Mouse (Mus musculus) small intestine, adult 2 months (tissue): ENCODE data around the gene Aprt. TPM values are rescaled to one million over a fixed set of nuclear protein-coding genes. Genes with fewer than 3 reads are reported as not detected.
A peak's percentile ranks its signal among the peaks of the same experiment; 100 is the strongest.

Source experiments
- H3K27ac ChIP-seq: fragments of 200-500 bp; 2 replicates; pipeline ENCODE4 v1.5.1; 2012; ENCODE audit warnings: low read depth, low read length, control low read depth, inconsistent platforms; ENCODE audit not compliant: insufficient read depth
- H3K27me3 ChIP-seq: fragments of 200-500 bp; 2 replicates; pipeline ENCODE4 v1.6.1; 2012; ENCODE audit warnings: mild to moderate bottlenecking, moderate library complexity, low read length, inconsistent platforms; ENCODE audit not compliant: control insufficient read depth, insufficient read depth
- H3K36me3 ChIP-seq: fragments of 200-500 bp; 2 replicates; pipeline ENCODE4 v1.6.1; 2012; ENCODE audit warnings: mild to moderate bottlenecking, low read length, control low read depth, inconsistent platforms; ENCODE audit not compliant: control insufficient read depth, insufficient read depth
- H3K4me1 ChIP-seq: fragments of 200-500 bp; 2 replicates; pipeline ENCODE4 v1.6.1; 2012; ENCODE audit warnings: low read length, inconsistent platforms, mixed read lengths; ENCODE audit not compliant: control insufficient read depth, insufficient read depth, insufficient read length
- H3K4me3 ChIP-seq: fragments of 200-500 bp; 2 replicates; pipeline ENCODE4 v1.5.1; 2012; ENCODE audit warnings: low read depth, mild to moderate bottlenecking, control low read depth, inconsistent platforms, low read length, moderate library complexity
- CTCF ChIP-seq: fragments of 200-500 bp; IDR thresholded peaks from 2 replicates; pipeline ENCODE4 v1.5.1; 2012; ENCODE audit warnings: low read depth, mild to moderate bottlenecking, control low read depth, inconsistent platforms, low read length, moderate library complexity, mixed read lengths; ENCODE audit not compliant: insufficient replicate concordance, insufficient read length; ENCODE audit errors: extremely low read depth
- POLR2A ChIP-seq: fragments of 200-500 bp; IDR thresholded peaks from 2 replicates; pipeline ENCODE4 v1.6.1; 2012; ENCODE audit warnings: low read depth, mild to moderate bottlenecking, control low read depth, inconsistent platforms, low read length, moderate library complexity
- WGBS: fragments of 180-500 bp; shearing (Covaris S2); methylation state at CpG from one replicate; pipeline ENCODE4 v1.1.7; 2018; 5-methylcytosine and 5-hydroxymethylcytosine counted together
- polyA plus RNA-seq: library from polyadenylated mRNA; depleted of rRNA; stranded (reverse); fragments of >200 nt; gene quantifications from 2 replicates; pipeline ENCODE4 v1.2.3, GENCODE M21; 2012; rRNA removed

Gene Aprt
- polyA plus RNA-seq, 1 experiment = 537 TPM

DNA sequence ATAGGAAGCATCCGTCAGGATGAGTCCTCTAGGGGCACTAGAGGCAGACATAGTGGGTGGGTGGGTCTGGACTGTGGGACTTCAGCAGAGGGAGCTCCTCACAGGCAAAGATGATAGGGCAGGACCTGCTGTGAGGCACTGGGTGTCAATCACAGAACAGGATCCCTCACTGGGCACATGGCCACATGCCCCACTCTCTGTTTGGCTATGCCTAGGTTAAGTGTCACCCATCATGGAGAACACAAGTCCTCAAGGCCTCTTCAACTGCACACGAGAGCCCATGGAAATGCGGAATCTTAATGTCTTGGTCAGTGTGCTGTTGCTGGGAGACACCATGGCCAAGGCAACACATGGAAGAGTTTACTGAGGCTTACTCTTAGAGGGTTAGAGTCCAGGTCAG is 48.8 kb downstream of the Aprt start:
- no peak overlapping the region for H3K4me3 ChIP-seq
- no peaks in the 10 kb centered on the region for H3K36me3 ChIP-seq
- no peak for TF ChIP-seq POLR2A
- no peak for TF ChIP-seq CTCF
- H3K4me1 ChIP-seq = peaks cover 14% of the 10 kb centered on the region
- H3K27me3 ChIP-seq = no peaks in the 10 kb centered on the region
- H3K27ac ChIP-seq = no peak overlapping the region
- WGBS = 92% methylated on average over 3 of the region's 3 CpGs

DNA sequence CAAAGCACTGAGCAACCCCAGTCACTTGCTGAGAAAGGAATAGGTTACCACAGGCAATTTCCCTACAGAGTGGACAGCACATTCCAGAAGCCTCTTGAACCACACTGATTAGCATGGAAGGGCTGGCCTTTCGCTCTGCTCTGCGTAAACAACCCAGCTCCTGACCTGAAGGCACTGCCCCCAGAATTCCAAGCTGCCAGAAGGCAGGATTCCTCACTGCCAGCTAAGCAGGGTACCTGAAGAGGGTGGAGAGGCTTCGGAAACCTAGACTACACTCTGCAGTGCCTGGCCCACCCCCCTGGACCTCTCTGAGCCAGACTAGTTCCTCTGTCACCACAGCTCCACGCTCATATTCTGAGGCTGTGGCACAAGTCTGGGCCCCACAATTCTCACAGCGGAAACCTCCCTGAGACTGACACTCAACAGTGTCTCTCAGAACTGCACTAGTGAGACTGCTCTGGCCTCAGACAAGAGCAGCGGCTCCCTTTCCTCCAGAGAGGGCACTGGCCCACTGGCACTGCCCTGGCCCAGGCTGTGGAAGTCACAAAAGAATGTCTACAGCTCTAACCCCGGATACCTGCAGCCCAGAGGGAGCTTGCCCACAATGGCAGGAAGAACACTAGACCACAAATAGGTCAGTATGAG is 50.1 kb downstream of the Aprt start:
- no peak for TF ChIP-seq POLR2A
- no peak for TF ChIP-seq CTCF
- Histone ChIP-seq H3K4me3 (no peak overlapping the region), H3K27ac (peak overlapping the region; percentile 28; the same call in 1 of the 2 replicates), H3K36me3 (no peaks in the 10 kb centered on the region), H3K4me1 (peaks cover 17% of the 10 kb centered on the region), H3K27me3 (no peaks in the 10 kb centered on the region)
- WGBS = 72% methylated on average over 7 of the region's 7 CpGs

DNA sequence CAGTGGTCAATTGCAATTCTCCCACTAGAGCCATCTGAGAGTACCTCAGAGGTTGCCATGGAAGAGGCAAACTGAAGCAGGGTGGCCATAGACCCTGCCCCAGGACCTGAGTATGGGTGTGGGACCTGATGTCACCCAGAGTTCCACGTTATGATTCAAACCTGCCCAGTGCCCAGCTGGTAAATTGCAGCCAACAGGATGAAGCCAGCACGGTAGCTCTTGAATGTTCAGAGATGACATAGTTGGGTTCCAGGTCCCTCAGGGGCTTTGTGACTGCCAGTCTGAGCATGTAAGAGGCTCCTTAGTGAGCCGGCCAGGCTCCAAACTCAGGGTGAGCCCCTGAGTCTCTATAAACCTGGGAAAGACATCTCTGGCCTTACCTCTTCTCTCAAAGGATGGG is 50.6 kb downstream of the Aprt start:
- H3K36me3 ChIP-seq = no peaks in the 10 kb centered on the region
- WGBS = 74% methylated on average over 3 of the region's 3 CpGs
- H3K4me1 ChIP-seq = peaks cover 17% of the 10 kb centered on the region
- no peak for TF ChIP-seq CTCF
- no peak for TF ChIP-seq POLR2A
- H3K27me3 ChIP-seq = no peaks in the 10 kb centered on the region
- peak overlapping the region; percentile 28; the same call in 1 of the 2 replicates for H3K27ac ChIP-seq
- no peak overlapping the region for H3K4me3 ChIP-seq

DNA sequence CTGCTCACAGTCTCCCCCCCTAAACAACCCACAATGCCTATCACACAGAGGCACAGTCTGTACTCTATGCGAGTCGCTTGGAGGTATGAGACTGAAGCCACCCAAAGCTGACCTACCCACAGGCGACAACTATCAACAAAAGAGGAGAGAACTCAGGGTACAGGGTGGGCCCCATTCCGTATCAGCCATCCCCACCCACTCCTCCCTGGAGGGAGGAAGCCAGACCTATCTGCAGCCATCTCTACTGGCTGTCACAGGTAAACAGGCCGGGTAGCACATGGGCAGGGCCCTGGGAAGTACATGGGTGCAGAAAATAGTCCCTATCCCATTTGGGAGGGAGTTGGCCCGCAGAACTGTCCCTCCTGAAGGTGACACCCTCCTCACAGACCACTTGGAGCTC is 51.7 kb downstream of the Aprt start:
- WGBS = 86% methylated on average over 6 of the region's 6 CpGs
- Histone ChIP-seq H3K4me3 (no peak overlapping the region), H3K36me3 (no peaks in the 10 kb centered on the region), H3K27me3 (no peaks in the 10 kb centered on the region), H3K27ac (no peak overlapping the region), H3K4me1 (peaks cover 17% of the 10 kb centered on the region)
- no peak for TF ChIP-seq CTCF

Other genes starting within 250 kb of the Aprt start
- gene Trhr2, start 216.2 kb downstream of the Aprt start, polyA plus RNA-seq = 0.09 and 0.13 TPM in 2 replicates
- gene Zc3h18, start 200.3 kb downstream of the Aprt start, polyA plus RNA-seq = 13.6 and 23.3 TPM in 2 replicates
- 0.30 and 0.81 TPM in 2 replicates for gene Il17c, start 154.9 kb downstream of the Aprt start, polyA plus RNA-seq
- 127 and 242 TPM in 2 replicates for gene Cyba, start 144.0 kb downstream of the Aprt start, polyA plus RNA-seq
- 18.8 and 30.5 TPM in 2 replicates for gene Mvd, start 133.5 kb downstream of the Aprt start, polyA plus RNA-seq
- 2.2 and 3.4 TPM in 2 replicates for gene Snai3, start 116.2 kb downstream of the Aprt start, polyA plus RNA-seq
- gene Rnf166, start 100.8 kb downstream of the Aprt start, polyA plus RNA-seq = 35.7 and 44.9 TPM in 2 replicates
- 20.9 and 31.8 TPM in 2 replicates for gene Ctu2, start 100.8 kb downstream of the Aprt start, polyA plus RNA-seq
- gene Piezo1, start 25.6 kb downstream of the Aprt start, polyA plus RNA-seq = 29.5 and 36.4 TPM in 2 replicates
- gene Cdt1, start 8.9 kb downstream of the Aprt start, polyA plus RNA-seq = 26.8 and 64.8 TPM in 2 replicates
- gene Galns, start 34.6 kb upstream of the Aprt start, polyA plus RNA-seq = 9.7 and 20.4 TPM in 2 replicates
- gene Trappc2l, start 34.7 kb upstream of the Aprt start, polyA plus RNA-seq = 59.9 and 161 TPM in 2 replicates
- not detected in 2 replicates for gene Pabpn1l, start 45.8 kb upstream of the Aprt start, polyA plus RNA-seq
- gene Cbfa2t3, start 122.2 kb upstream of the Aprt start, polyA plus RNA-seq = 12.4 and 14.8 TPM in 2 replicates
- 15.0 and 34.1 TPM in 2 replicates for gene Acsf3, start 198.6 kb upstream of the Aprt start, polyA plus RNA-seq